Mouse (Mus musculus) left cerebral cortex, adult 18-20 months (tissue): ENCODE results near the gene Asic3. TPM values are rescaled to one million over a fixed set of nuclear protein-coding genes. Genes with fewer than 3 reads are reported as not detected.

Source experiments
- DNase-seq, 2 experiments: peaks; one replicate each; pipeline ENCODE4 v3.0.0; 2021 to 2022; ENCODE audit warnings: low spot score in 2 of 2, mixed read lengths in 1 of 2
- total RNA-seq, 2 experiments: library from RNA; stranded (reverse); gene quantifications; 2 replicates each; pipeline ENCODE4 v1.2.3; 2021

Gene Asic3
- total RNA-seq, 2 experiments from 2014 or later = 0.54 TPM; not detected in 1

- DNase-seq = peak; percentile 63 to 68
Measured at GRCm38 (mm10) chr5:24416222-24416736, 3.1 kb downstream of the Asic3 start.

GRCm38 (mm10) chr5:24417587-24417986 lies 4.4 kb downstream of the Asic3 start:
- DNase-seq = no peak

- DNase-seq = no peak
Measured at GRCm38 (mm10) chr5:24420381-24420780, 7.2 kb downstream of the Asic3 start.

GRCm38 (mm10) chr5:24423129-24424003 lies 10.2 kb downstream of the Asic3 start, which contains the start of the genes Cdk5 and Slc4a2:
TSS of gene Cdk5 (minus strand) at chr5:24423530.
TSS of gene Slc4a2 (plus strand) at chr5:24423837.
- DNase-seq = peak; percentile 98 to 99

GRCm38 (mm10) chr5:24424004-24424781 lies 11.0 kb downstream of the Asic3 start:
- no peak for DNase-seq

GRCm38 (mm10) chr5:24424861-24425411 lies 11.7 kb downstream of the Asic3 start:
- DNase-seq = peak; percentile 61 to 80

GRCm38 (mm10) chr5:24425421-24426036 lies 12.3 kb downstream of the Asic3 start:
- no peak for DNase-seq

- DNase-seq = no peak
Measured at GRCm38 (mm10) chr5:24426037-24426432, 12.8 kb downstream of the Asic3 start.

GRCm38 (mm10) chr5:24426556-24427284 lies 13.5 kb downstream of the Asic3 start:
- DNase-seq = no peak

GRCm38 (mm10) chr5:24427285-24427633 lies 14.1 kb downstream of the Asic3 start:
- DNase-seq = no peak

- no peak for DNase-seq
Measured at GRCm38 (mm10) chr5:24427981-24428402, 14.8 kb downstream of the Asic3 start.

GRCm38 (mm10) chr5:24428596-24428995 lies 15.4 kb downstream of the Asic3 start:
- no peak for DNase-seq

- DNase-seq = no peak
Measured at GRCm38 (mm10) chr5:24433993-24434392, 20.8 kb downstream of the Asic3 start.

- DNase-seq = no peak
Measured at GRCm38 (mm10) chr5:24441187-24441586, 28.0 kb downstream of the Asic3 start.

GRCm38 (mm10) chr5:24442029-24442428 lies 28.8 kb downstream of the Asic3 start:
- DNase-seq = no peak

GRCm38 (mm10) chr5:24443204-24443603 lies 30.0 kb downstream of the Asic3 start:
- DNase-seq = no peak

- DNase-seq = no peak
Measured at GRCm38 (mm10) chr5:24443927-24444326, 30.7 kb downstream of the Asic3 start.

- peak; percentile 96 to 97 for DNase-seq
Measured at GRCm38 (mm10) chr5:24444746-24445427, 31.7 kb downstream of the Asic3 start, which contains the start of gene Fastk. TSS of gene Fastk (minus strand) at chr5:24445287.

GRCm38 (mm10) chr5:24445428-24446080 lies 32.4 kb downstream of the Asic3 start:
- no peak for DNase-seq
